Mouse (Mus musculus): ENCODE measurements around the gene Mrpl10. TPM values are rescaled to one million over a fixed set of nuclear protein-coding genes. Genes with fewer than 3 reads are reported as not detected.
A peak's percentile ranks its signal among the peaks of the same experiment; 100 is the strongest.

Gene Mrpl10
- total RNA-seq (2021): 10 to 100 TPM; 80.2 to 81.0 TPM

DNA sequence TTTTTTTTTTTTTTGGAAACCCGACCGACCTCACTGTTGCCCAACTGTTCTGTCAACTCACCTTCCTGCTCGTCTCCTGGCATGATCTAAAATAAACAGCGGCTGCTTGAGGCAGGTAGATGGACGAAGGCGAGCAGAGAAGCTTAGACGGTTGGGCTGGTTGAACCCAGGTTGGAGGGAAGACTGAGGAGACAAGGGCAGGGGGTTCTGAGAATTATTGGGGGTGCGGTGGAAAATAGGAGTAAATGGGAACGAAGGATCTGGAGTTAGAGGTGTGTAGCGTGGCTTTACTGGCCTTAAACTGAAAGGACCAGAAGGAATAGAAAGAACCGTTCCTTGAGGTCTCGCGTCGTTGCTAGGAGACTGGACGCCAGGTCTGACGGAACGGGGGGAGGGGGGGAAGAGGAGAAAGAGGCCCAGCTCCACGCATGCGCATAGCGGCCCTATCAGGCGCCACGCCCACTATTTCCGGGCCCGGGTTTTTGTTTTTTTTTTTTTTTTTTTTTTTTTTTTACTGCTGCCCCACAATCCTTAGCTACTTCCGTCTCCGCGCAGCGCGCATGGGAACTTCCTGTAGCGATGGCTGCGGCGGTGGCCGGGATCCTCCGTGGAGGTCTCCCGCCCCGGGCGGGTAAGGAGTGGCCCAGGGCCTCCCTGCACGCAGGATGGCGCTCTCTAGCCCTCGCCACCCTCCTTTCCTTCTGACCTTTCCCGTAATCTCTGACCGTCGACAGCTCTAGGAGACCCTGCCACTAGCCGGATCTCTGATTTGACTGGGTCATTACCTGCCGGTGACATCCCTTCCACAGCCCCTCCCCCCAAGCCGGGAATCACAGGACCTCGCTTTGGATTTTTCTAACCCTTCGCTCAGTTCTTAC is at the start of gene Mrpl10, which contains the start of gene Lrrc46:
Gene Mrpl10 (plus strand): TSS at position 539 of the 878 bp plus-strand sequence.
Gene Lrrc46 (minus strand): TSS at position 386 of the 878 bp plus-strand sequence.
- peak; percentile 93 for DNase-seq

DNA sequence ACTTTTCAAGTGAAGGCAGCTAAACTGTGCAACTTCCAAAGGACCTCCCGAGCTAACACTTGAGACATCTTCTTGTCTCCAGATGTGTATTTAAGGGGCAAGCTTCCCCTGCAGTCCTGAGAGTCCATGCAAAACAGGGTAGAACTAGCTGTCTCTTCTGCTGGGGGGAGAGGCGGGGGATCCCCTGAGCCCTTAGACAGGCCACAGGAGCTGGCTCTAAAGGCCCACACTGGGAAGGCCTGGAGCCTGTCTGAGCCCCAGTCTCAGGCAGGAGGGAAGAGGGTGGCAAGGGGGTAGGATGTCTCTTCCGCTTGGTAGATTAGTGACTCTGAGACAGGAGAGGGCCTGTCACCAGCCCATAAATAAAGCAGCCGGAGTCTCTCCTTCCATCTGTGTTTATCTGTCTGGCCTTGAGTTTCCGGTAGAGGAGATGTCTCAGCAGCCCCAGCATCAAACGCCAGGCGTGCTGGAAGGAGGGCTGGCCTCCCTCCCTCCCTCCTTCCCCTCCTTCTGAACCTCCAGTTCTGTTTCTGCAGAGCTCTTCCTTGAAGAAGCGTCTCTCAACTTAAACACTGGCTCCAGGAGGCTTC is 48.5 kb upstream of the Mrpl10 start:
- DNase-seq: no peak

DNA sequence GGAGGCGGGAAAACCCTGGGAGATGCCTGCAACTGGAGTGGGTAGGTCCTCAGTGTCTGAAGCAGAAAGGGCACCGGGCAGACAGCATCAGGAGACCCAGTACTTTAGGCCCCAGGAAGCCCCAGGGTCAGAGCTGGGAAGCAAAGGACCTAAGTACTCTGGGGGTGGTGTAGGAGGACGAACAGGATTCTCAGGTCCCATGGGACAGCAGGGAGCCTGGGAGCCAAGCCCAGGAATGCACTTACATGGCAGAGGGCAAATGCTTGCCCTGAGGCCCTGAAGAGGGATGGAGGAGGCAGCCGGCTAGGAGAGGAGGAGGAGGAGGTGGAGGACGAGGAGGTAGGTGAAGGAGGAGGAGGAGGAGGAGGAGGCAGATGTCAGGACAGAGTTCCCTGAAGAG is 46.3 kb upstream of the Mrpl10 start:
- no peak for DNase-seq

DNA sequence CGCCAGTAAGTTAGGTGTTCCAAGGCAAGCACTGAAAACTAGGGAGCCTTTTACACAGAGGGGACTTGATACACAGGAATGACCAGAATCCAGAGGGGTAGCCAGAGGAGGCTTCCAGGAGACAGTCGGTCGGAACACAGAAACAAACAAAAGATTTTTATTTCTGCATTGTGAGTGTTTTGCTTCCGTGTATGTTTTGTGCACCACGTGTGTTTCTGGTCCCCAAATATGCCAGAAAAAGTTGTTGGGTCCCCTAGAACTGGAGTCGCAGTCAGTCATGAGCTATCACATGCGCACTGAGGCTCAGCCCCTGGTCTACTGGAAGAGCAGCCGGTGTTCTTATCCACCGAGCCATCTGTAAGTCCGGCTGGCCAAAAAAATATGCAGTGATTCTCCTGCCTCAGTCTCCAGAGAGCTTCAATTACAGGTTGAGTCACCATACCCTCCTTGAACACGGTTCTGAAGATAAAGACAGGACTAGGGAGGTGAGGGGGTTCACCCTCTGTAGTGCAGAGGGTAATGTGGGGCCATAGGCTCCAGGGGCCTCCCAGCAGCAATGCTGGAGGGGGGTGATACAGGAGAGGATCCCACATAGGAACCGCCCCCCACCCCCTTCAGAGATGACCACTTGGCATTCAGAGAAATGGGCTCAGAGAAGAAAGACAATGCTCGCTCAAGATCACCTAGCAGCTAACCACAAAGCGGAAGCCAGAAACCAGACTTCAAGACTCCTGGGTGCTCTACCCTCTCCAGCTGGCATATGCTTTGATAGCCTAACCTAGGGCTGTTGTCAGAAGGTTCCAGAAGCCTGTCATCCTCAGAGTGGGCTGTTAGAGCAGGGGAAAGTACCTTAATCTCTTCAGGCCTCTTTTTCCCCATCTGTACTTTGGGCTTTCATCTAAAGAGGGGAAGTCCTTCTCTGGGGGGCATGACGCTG is 45.3 kb upstream of the Mrpl10 start:
- no peak for DNase-seq

DNA sequence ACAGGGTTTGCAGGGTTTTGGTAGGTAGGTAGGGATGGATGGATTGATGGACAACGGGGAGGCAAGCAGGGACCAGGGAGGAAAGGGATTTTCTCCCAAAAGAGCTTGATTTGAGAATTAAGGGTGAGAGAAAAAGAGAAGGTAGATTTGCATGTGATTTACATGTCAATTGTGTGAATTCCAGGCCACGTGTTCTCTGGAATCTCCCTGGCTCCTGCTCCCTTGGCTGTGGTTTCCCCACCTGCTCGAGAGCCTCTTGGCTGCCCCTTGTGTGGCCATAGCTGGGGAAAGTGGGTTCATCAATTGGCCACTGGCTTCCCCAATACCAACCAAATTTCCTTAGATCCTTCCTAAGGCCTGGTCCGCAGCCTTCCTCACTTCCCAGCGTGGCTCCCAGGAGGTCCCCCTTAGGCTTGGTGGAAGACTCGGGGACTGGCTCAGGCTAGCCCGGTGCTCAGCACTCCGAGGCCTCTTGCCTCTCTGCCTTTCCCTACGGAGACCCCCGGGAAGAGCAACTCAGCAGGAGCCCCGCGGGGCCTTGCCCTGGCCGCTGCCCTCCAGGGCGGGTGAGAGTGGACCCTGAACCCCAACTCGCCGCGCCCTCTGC is 44.5 kb upstream of the Mrpl10 start:
- DNase-seq: no peak

DNA sequence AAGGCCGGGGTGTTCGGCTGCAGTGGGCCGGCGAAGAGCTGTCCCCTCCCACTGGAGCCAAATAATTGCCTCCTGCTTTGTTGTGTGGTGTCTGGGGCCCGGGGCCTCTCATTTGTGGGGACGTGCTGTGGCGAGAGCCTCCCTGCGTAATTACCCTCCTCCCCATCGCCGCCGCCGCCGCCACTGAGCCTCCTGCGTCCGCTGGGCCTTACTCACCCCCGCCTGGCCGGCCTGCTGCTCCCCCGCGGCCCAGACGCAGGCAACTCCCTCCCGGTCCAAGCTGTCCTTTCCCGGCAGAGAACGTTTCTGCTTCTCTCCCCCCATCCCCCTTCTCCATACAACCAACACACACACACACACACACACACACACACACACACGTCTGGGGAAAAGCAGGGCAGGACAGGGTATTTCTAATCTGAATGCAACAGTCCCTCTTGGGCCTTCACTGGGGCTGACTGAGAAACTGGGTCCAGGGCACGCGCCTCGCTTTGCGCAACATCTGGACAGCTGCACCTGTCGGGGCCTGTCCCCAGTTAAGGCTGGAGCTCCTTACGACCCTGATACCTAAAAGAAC is 43.9 kb upstream of the Mrpl10 start:
- peak; percentile 54 for DNase-seq

DNA sequence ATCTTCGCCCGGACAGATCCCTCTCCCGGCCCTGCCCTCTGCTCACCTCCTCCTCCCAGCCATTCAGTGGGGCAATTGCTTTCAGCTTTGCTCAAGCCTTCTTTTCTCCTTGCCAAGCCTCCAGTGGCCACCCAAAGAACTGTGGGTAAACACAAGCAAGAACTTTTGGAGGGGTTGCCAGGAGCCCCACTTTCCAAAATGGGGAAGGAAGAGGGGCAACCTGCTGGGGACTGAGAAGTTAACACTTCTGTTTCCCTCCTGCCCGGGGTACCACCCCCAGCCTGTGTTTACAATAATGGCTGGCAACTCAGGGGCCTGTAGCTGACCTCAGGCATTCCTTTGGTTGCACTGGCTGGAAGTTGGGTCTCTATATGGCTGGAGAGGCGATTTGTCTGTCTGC is 38.2 kb upstream of the Mrpl10 start:
- no peak for DNase-seq

DNA sequence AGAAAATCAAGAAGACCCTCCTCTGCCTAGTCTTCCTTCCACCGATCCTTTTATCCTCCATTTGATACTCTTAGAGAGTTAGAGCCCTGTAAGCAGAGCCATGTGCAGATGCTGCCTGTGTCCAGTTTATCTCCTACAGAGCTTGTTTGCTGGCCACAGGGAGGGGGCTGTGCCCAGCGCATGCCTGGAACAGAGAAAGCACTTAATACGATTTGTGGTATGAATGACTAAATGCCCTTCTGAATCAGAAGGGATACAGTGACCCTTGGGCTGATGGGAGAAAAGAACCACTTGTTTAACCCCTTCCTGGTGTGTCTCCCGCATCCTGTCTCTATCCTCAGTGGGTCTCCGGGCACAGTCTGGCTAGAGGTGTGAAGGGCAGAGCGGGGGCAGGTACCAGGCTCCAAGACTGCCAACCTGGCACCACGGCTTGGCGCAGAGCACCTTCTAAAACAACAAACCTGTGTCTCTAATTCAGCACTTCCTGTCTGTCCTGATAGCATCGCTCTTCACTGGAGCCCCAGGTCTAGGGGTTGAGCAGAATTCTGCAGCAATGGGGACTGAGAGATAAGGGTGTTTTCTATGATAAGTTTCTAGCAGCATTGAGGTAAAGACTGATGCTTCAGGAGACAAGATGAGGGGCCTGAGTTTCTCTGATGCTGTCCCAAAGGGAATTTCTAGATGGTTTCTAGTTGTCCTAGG is 34.1 kb upstream of the Mrpl10 start:
- no peak for DNase-seq

DNA sequence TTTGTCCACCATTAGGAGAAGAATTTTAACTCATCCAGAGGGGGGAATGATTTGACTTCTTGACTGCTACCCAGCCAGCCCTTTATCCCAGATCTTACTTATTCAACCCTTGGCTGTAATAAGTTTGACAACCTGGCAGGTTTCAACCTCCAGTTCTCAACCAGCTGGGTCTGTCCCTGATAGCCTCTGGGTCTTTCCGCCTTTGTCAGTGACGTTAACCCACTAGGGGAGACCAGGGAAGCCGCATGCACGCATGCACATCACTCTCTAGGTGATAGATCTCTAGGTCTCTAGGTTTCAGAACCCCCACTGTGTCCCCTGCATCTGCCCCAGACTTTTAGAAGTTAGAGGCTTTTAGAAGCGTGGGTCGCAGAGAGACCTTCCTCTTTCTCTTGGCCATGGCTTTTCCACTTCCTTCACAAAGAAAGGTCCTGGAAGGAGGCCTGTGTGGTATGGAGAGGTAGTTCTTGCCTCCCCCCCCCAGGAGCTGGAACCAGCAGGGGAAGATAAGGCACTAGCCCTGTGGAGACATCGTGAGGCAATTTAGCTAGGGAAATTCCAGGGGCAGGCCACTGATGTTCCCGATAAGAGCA is 32.1 kb upstream of the Mrpl10 start:
- no peak for DNase-seq

DNA sequence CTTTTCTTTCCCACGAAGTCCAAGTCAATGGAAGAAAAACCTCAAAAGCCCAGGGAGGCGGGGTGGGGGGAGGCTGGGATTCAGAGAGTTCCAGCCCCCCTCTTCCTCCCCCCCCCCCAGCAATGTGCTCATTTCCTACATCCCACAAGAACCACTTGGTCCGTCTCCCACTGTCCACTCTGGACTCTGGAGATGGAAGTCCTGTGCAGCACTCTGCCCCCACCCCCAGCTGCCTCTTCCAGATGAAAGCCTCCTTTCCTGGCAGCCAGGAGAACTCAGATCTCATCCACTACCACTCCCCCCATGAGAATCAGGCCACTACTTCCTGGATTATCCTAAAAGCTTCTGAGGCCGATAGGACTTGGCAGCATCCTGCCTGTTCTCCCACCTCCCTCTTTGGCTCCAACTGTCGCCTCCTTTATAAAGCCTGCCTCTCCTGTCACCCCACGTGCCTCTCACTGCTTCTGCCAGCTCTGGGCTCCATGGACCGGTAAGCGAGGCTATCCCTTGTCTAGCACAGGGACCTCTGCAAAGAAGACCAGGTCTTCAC is 28.2 kb upstream of the Mrpl10 start, which contains the start of gene Sp6:
Gene Sp6 (plus strand): TSS at position 274 of the 550 bp plus-strand sequence.
- no peak for DNase-seq

DNA sequence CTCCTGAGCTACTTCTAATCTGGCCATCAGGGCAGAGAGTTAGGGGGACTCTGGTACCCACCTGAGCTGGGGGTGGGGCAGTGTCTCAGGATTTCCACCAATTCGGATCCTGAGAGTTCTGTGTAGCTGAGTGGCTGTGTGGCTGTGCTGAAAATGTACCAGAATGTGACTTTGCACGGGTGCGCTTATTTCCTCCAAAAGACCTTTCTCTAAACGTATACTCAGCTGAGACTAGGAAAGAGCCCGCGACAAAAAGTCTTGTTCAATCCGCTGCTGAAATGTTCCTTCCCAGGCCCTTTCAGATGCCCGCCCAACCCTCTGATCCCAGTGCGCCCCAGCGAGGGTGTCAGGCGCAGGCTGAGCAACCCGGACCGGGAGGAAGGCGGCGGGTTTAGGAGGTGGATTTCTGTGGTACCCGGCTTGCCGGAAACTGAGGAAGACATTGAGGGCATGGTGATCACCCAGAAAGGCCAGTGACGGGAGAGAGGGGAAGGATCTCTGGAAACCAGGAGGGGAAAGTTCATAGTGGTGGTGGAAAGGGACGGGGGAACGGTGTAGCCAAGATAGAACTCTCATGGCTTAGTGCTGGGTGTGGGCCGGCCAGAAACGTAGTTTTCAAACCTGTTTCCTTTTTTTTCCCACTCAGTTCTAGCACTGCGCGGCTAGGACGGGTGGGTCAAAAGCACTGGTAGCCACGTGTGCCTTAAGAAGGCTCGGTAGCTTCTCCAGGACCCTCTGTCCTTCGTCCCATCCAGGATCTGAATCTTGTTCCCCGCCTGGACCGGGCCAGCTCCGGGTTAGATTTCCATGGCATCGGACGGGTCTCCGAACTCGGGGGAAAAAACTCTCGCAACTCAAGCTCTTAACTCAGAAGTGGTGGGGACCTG is 23.4 kb upstream of the Mrpl10 start:
- DNase-seq: no peak

DNA sequence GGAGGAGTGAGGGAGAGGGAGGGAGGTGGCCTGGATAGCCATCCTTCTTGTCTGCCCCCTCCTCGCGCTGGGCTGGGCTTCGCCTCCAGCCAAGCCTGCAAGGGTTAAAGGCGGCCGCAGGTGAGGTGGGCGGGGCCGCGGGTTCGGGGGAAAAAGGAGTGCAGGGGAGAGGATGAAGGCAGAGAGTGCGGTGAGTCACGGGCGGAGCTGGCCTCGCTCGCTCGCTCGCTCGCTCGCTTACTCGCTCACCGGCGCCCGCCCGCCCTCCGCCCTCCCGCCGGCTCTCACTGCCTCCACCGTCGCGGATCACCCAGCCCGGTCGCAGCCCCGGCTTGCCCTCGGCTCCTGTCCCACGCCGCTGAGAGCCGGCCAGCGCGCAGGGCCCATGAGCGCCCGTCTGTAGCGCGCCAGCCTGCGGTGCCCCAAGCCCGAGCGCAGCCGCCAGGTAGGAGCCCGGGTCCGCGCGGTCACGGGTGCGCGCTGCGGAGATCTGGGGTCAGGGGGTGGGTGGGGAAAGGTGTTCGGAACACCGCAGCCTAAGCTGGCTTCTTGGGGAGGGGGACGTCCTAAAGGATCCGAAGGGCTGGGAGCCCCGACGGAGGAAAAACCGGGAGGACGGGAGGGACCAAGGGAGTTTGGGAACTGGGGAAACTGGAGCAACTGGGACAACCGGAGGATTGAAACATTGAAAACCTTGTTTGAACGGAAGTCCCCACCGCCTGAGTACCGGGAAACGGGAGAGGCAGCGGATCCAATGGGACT is 22.6 kb upstream of the Mrpl10 start:
- DNase-seq: no peak

DNA sequence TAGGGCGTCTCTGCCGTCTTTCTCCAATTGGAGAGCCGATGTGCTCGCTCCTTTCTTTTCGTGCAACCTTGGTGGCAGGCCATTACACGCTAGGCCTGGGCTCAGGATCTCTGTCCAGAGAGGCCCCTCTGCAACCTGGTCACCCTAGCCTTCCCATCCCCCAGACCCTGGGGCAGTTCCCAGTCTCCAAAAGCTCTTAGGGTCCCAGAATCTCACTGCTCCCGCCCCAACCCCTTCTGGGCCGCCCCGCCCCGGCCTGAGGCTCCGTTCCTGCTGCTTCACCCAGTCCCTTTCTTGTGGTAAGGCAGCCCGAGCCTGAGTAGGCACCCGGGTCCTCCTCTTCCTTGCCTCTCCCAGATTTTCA is 22.0 kb upstream of the Mrpl10 start:
- DNase-seq: no peak

DNA sequence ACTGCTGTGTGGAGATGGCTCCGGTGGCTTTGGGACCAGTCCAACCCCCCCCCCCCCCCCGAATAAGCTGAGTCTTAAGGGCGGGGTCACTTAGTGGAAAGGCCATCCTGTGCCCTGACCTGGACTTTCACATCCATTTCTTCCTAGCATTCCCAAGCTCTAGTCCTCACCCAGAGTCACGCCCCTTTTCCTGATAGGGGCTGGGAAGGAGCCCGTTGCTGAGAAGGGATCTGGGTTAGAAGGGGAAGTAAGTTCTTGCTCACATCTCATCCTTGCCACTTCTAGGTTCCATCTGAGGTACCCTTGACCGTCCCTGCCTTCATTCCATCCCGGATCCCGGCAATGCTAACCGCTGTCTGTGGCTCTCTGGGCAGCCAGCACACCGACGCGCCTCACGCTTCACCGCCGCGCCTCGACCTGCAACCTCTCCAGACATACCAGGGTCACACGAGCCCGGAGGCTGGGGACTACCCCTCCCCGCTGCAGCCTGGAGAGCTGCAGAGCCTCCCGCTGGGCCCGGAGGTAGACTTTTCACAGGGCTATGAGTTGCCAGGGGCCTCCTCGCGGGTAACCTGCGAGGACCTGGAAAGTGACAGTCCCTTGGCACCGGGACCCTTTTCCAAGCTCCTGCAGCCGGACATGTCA is 20.1 kb upstream of the Mrpl10 start:
- DNase-seq: no peak

DNA sequence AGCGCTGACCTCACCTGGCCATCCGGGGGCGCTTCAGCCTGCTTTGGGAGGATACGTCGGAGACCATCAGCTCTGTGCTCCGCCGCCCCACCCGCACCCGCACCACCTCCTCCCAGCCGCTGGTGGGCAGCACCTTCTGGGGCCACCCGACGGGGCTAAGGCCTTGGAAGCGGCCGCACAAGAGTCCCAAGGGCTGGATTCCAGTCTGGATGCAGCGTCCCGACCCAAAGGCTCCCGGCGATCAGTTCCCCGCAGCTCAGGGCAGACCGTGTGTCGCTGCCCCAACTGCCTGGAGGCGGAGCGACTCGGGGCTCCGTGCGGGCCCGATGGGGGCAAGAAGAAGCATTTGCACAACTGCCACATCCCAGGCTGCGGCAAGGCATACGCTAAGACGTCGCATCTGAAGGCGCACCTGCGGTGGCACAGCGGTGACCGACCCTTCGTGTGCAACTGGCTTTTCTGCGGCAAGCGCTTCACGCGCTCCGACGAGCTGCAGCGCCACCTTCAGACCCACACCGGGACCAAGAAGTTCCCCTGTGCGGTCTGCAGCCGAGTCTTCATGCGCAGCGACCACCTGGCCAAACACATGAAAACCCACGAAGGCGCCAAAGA is 19.4 kb upstream of the Mrpl10 start:
- peak; percentile 82 for DNase-seq

DNA sequence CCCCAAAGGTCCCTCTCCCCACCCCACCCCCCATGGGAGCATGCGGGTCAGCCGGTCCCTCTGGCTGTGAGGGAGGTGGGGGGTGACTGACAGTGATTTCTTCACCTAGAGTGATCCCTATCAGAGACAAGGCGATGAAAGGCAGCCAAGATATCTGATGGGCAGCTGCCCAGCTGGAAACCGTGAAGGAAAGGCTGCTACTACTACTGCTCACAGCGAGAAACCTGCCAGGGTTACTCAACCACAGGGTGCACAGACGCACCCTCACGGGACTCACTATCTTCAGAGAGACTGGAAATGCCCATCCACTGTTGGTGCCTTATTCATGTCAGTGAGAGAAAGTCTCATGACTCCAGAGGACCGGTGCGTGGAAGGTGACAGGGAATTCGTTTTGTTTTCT is 16.4 kb upstream of the Mrpl10 start:
- no peak for DNase-seq

DNA sequence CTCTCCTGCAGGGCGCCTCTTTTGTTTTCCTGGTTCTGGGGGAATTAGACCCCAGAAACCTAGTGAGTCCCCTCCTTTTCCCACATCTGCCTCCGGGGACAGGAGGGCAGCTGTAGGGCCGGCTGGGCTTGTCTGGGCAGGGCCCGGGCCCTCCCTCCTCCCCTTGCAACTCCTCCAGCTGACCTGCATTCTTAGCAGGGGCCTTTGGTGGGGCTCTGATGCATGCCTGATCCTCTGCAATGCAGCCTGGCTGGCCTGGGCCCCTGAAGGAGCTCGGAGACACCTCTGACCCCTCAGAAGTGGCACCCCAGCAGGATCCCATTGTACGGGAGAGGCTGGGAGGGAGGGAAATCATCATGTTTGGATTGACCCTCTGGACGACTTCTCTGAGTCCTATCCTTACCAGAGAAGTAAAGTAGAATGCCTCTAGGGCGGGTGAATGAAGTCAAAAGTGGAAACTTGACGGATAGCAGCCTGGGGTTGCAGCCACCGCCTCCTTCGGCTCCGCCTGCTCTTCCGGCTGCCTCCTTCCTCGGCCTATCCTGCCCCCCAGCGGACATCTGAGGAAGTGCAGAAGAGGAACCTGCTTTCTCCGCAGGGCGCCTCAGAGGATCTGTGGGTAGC is 15.5 kb upstream of the Mrpl10 start:
- peak; percentile 93 for DNase-seq

All from heart, postnatal 4 days (tissue).